Mouse (Mus musculus) forebrain, postnatal 0 days (tissue): ENCODE measurements around the gene Ly6g5b. TPM values are rescaled to one million over a fixed set of nuclear protein-coding genes. Genes with fewer than 3 reads are reported as not detected.

Source experiments
- ATAC-seq: fragments of 200-750 bp; cut with Nextera tagmentation; 2 replicates; pipeline ENCODE4 v1.8.0; 2017; ENCODE audit warnings: mild to moderate bottlenecking, moderate library complexity
- DNase-seq: peaks from one replicate; pipeline ENCODE4 v3.0.0-alpha.2; 2015
- H3K27ac ChIP-seq: fragments of 300-500 bp; sonication (generic); 2 replicates; pipeline ENCODE4 v1.5.1; 2014; ENCODE audit warnings: low read depth, mild to moderate bottlenecking, antibody characterized with exemption, low read length, moderate library complexity, mixed read lengths
- H3K27me3 ChIP-seq: fragments of 300-500 bp; sonication (generic); 2 replicates; pipeline ENCODE4 v1.6.1; 2014; ENCODE audit warnings: mild to moderate bottlenecking, low read length, mixed read lengths; ENCODE audit not compliant: insufficient read depth
- H3K36me3 ChIP-seq: fragments of 300-500 bp; sonication (generic); 2 replicates; pipeline ENCODE4 v1.6.1; 2014; ENCODE audit warnings: mild to moderate bottlenecking, moderate library complexity; ENCODE audit not compliant: insufficient read depth
- H3K4me1 ChIP-seq: fragments of 300-500 bp; sonication (generic); 2 replicates; pipeline ENCODE4 v1.6.1; 2014; ENCODE audit warnings: antibody characterized with exemption; ENCODE audit not compliant: insufficient read depth
- H3K4me2 ChIP-seq: fragments of 300-500 bp; sonication (generic); 2 replicates; pipeline ENCODE4 v1.6.1; 2014; ENCODE audit warnings: low read depth, mild to moderate bottlenecking, moderate library complexity
- H3K4me3 ChIP-seq: fragments of 300-500 bp; sonication (generic); 2 replicates; pipeline ENCODE4 v1.5.1; 2014; ENCODE audit warnings: low read depth, low read length, mixed read lengths
- H3K9ac ChIP-seq: fragments of 300-500 bp; sonication (generic); 2 replicates; pipeline ENCODE4 v1.6.1; 2014; ENCODE audit warnings: mild to moderate bottlenecking
- H3K9me3 ChIP-seq: fragments of 300-500 bp; sonication (generic); 2 replicates; pipeline ENCODE4 v1.6.1; 2016; ENCODE audit warnings: low read length
- CTCF ChIP-seq: sonication (generic); IDR thresholded peaks from 2 replicates; pipeline ENCODE4 v1.5.1; 2016; ENCODE audit warnings: antibody characterized with exemption, control low read depth, low read depth
- WGBS: fragments of 180-500 bp; shearing (Covaris S2); extraction: QIAGEN DNeasy Blood & Tissue Kit; methylation state at CpG from one replicate; pipeline ENCODE4 v1.1.7; 2014; 5-methylcytosine and 5-hydroxymethylcytosine counted together
- polyA plus RNA-seq: library from polyadenylated mRNA; unstranded; fragments of >200 nt; fragmentation: Nextera tagmentation; extraction: Ambion mirVana; gene quantifications from 2 replicates; pipeline ENCODE4 v1.2.1, GENCODE M21; 2015
- total RNA-seq: library from RNA; depleted of rRNA; stranded (reverse); fragments of >200 nt; gene quantifications from 2 replicates; pipeline ENCODE4 v1.2.3, GENCODE M21; 2014

Ly6g5b gene
- total and polyA plus RNA-seq, 2 experiments from 2014 or later = 1.1 TPM

GRCm38 (mm10) chr17:35104754-35105153, 10.5 kb downstream of the Ly6g5b start:
- ATAC-seq = no peak

GRCm38 (mm10) chr17:35104079-35104478, 11.1 kb downstream of the Ly6g5b start:
- H3K4me2 ChIP-seq = no peak overlapping the region
- H3K27ac ChIP-seq = no peak overlapping the region
- H3K9ac ChIP-seq = no peak overlapping the region
- peaks cover 47% of the 10 kb centered on the region for H3K36me3 ChIP-seq
- TF ChIP-seq CTCF = no peak
- DNase-seq = no peak
- no peaks in the 10 kb centered on the region for H3K4me1 ChIP-seq
- H3K9me3 ChIP-seq = no peaks in the 10 kb centered on the region
- WGBS = 96% methylated on average over 7 of the region's 7 CpGs
- no peak overlapping the region for H3K4me3 ChIP-seq
- ATAC-seq = no peak
- H3K27me3 ChIP-seq = no peaks in the 10 kb centered on the region

More at GRCm38 (mm10) chr17:35104754-35105153, 10.5 kb downstream of the Ly6g5b start:
- Histone ChIP-seq H3K9me3 (no peaks in the 10 kb centered on the region), H3K36me3 (peaks cover 40% of the 10 kb centered on the region), H3K4me3 (no peak overlapping the region), H3K27ac (no peak overlapping the region), H3K27me3 (no peaks in the 10 kb centered on the region), H3K4me1 (no peaks in the 10 kb centered on the region), H3K4me2 (no peak overlapping the region), H3K9ac (no peak overlapping the region)
- WGBS = 78% methylated on average over 6 of the region's 6 CpGs
- no peak for TF ChIP-seq CTCF
- no peak for DNase-seq

GRCm38 (mm10) chr17:35103221-35103690, 12.0 kb downstream of the Ly6g5b start:
- H3K4me1 ChIP-seq = no peaks in the 10 kb centered on the region
- 74% methylated on average over 6 of the region's 6 CpGs for WGBS
- H3K4me3 ChIP-seq = no peak overlapping the region
- no peak overlapping the region for H3K9ac ChIP-seq
- no peak for DNase-seq
- no peak for TF ChIP-seq CTCF
- no peak overlapping the region for H3K4me2 ChIP-seq
- peaks cover 55% of the 10 kb centered on the region for H3K36me3 ChIP-seq
- H3K9me3 ChIP-seq = no peaks in the 10 kb centered on the region
- H3K27me3 ChIP-seq = no peaks in the 10 kb centered on the region
- ATAC-seq = no peak
- no peak overlapping the region for H3K27ac ChIP-seq

- Histone ChIP-seq H3K4me3 (no peak overlapping the region), H3K27ac (no peak overlapping the region), H3K9me3 (no peaks in the 10 kb centered on the region), H3K36me3 (peaks cover 62% of the 10 kb centered on the region), H3K9ac (no peak overlapping the region), H3K27me3 (no peaks in the 10 kb centered on the region), H3K4me1 (no peaks in the 10 kb centered on the region), H3K4me2 (no peak overlapping the region)
- DNase-seq = no peak
- 76% methylated on average over 8 of the region's 8 CpGs for WGBS
- no peak for TF ChIP-seq CTCF
- no peak for ATAC-seq
Measured at GRCm38 (mm10) chr17:35102299-35102698, 12.9 kb downstream of the Ly6g5b start.

- no peak for DNase-seq
- no peak for TF ChIP-seq CTCF
- no peak overlapping the region for H3K4me3 ChIP-seq
- no peak overlapping the region for H3K9ac ChIP-seq
- no peaks in the 10 kb centered on the region for H3K27me3 ChIP-seq
- H3K36me3 ChIP-seq = peaks cover 73% of the 10 kb centered on the region
- ATAC-seq = no peak
- H3K4me2 ChIP-seq = no peak overlapping the region
- H3K27ac ChIP-seq = no peak overlapping the region
- no peaks in the 10 kb centered on the region for H3K9me3 ChIP-seq
- no peaks in the 10 kb centered on the region for H3K4me1 ChIP-seq
- WGBS = 95% methylated on average over 11 of the region's 11 CpGs
Measured at GRCm38 (mm10) chr17:35101161-35101560, 14.1 kb downstream of the Ly6g5b start.

- Histone ChIP-seq H3K9me3 (no peaks in the 10 kb centered on the region), H3K4me1 (no peaks in the 10 kb centered on the region), H3K27ac (no peak overlapping the region), H3K27me3 (no peaks in the 10 kb centered on the region), H3K4me2 (no peak overlapping the region), H3K36me3 (peaks cover 75% of the 10 kb centered on the region), H3K9ac (no peak overlapping the region), H3K4me3 (no peak overlapping the region)
- no peak for ATAC-seq
- no peak for TF ChIP-seq CTCF
- DNase-seq = no peak
- 73% methylated on average over 10 of the region's 10 CpGs for WGBS
Measured at GRCm38 (mm10) chr17:35100196-35100765, 14.9 kb downstream of the Ly6g5b start.

- ATAC-seq (no peak), DNase-seq (no peak)
- 78% methylated on average over 12 of the region's 12 CpGs for WGBS
- Histone ChIP-seq H3K9me3 (no peaks in the 10 kb centered on the region), H3K27ac (no peak overlapping the region), H3K4me3 (no peak overlapping the region), H3K9ac (no peak overlapping the region), H3K4me2 (no peak overlapping the region), H3K36me3 (peaks cover 83% of the 10 kb centered on the region), H3K27me3 (no peaks in the 10 kb centered on the region), H3K4me1 (no peaks in the 10 kb centered on the region)
- TF ChIP-seq CTCF = no peak
Measured at GRCm38 (mm10) chr17:35097164-35097655, 18.0 kb downstream of the Ly6g5b start.
